Mouse (Mus musculus): ENCODE measurements around the gene Lrrc3c. TPM values are rescaled to one million over a fixed set of nuclear protein-coding genes. Genes with fewer than 3 reads are reported as not detected.
"Not testable (repeated sequence)": the region's sequence is repeated elsewhere in the genome, so short reads cannot be mapped to it uniquely, and the experiment has no call there.

Gene Lrrc3c
- total RNA-seq, 2 experiments from 2014 or later = not detected

- no peak for DNase-seq
These were observed 30.6 kb downstream of the Lrrc3c start for GRCm38 (mm10) chr11:98628706-98629105.

GRCm38 (mm10) chr11:98630646-98631045 lies 32.6 kb downstream of the Lrrc3c start:
- DNase-seq = no peak

GRCm38 (mm10) chr11:98635312-98635970 lies 37.4 kb downstream of the Lrrc3c start:
- DNase-seq = not testable (repeated sequence)

- no peak for DNase-seq
These were observed 39.4 kb downstream of the Lrrc3c start for GRCm38 (mm10) chr11:98637501-98637900.

- DNase-seq = no peak
These were observed 42.0 kb downstream of the Lrrc3c start for GRCm38 (mm10) chr11:98640091-98640490.

GRCm38 (mm10) chr11:98644757-98645156 lies 46.7 kb downstream of the Lrrc3c start:
- no peak for DNase-seq

- no peak for DNase-seq
These were observed 47.9 kb downstream of the Lrrc3c start for GRCm38 (mm10) chr11:98645946-98646345.

GRCm38 (mm10) chr11:98646459-98646858 lies 48.4 kb downstream of the Lrrc3c start, which contains the start of gene Gsdma2:
TSS of gene Gsdma2 (plus strand) at chr11:98646759.
- no peak for DNase-seq

Other genes with a start within 250 kb of the Lrrc3c start
- gene Ppp1r1b, start 249.9 kb upstream of the Lrrc3c start, total RNA-seq (2021) = under 1 TPM; 0.35 to 0.70 TPM
- gene Stard3, start 239.9 kb upstream of the Lrrc3c start, total RNA-seq (2021) = 10 to 100 TPM; 11.4 to 12.1 TPM
- gene Tcap, start 214.5 kb upstream of the Lrrc3c start, total RNA-seq (2021) = 100 to 1,000 TPM; 585 to 712 TPM
- gene Pnmt, start 211.8 kb upstream of the Lrrc3c start, total RNA-seq (2021) = under 1 TPM; 0.28 to 0.77 TPM
- 1 to 10 TPM; 3.2 to 3.5 TPM for gene Pgap3, start 197.8 kb upstream of the Lrrc3c start, total RNA-seq (2021)
- gene Erbb2, start 185.8 kb upstream of the Lrrc3c start, total RNA-seq (2021) = 1 to 10 TPM; 7.2 to 8.7 TPM
- 10 to 100 TPM; 28.0 to 31.6 TPM for gene Mien1, start 159.3 kb upstream of the Lrrc3c start, total RNA-seq (2021)
- gene Grb7, start 151.9 kb upstream of the Lrrc3c start, total RNA-seq (2021) = under 1 TPM; 0.09 to 0.18 TPM
- gene Ikzf3, start 52.3 kb upstream of the Lrrc3c start, total RNA-seq (2021) = under 1 TPM; 0.09 to 0.93 TPM
- gene Zpbp2, start 47.2 kb upstream of the Lrrc3c start, total RNA-seq (2021) = not detected
- 10 to 100 TPM; 20.4 to 23.1 TPM for gene Ormdl3, start 10.9 kb upstream of the Lrrc3c start, total RNA-seq (2021)
- 10 to 100 TPM in 1 of 2 experiments, 1 to 10 TPM in 1; 8.2 to 10.3 TPM for gene Gm12355, start 27.4 kb downstream of the Lrrc3c start, total RNA-seq (2021)
- under 1 TPM; 0.45 to 0.47 TPM for gene Gsdma3, start 28.1 kb downstream of the Lrrc3c start, total RNA-seq (2021)
- not detected for gene Gsdma2, start 48.5 kb downstream of the Lrrc3c start, total RNA-seq (2021)
- not detected for gene Gsdma, start 66.1 kb downstream of the Lrrc3c start, total RNA-seq (2021)
- gene Psmd3, start 84.3 kb downstream of the Lrrc3c start, total RNA-seq (2021) = 100 to 1,000 TPM; 112 to 113 TPM
- gene Csf3, start 103.0 kb downstream of the Lrrc3c start, total RNA-seq (2021) = not detected
- gene Med24, start 131.1 kb downstream of the Lrrc3c start, total RNA-seq (2021) = 10 to 100 TPM; 47.8 to 52.5 TPM
- gene Thra, start 142.3 kb downstream of the Lrrc3c start, total RNA-seq (2021) = 100 to 1,000 TPM; 149 to 169 TPM
- gene Nr1d1, start 177.0 kb downstream of the Lrrc3c start, total RNA-seq (2021) = 10 to 100 TPM; 42.4 to 58.7 TPM
- gene Msl1, start 197.2 kb downstream of the Lrrc3c start, total RNA-seq (2021) = 10 to 100 TPM; 62.6 to 74.1 TPM
- gene Casc3, start 206.6 kb downstream of the Lrrc3c start, total RNA-seq (2021) = 10 to 100 TPM; 19.1 to 26.2 TPM
- gene Rapgefl1, start 238.5 kb downstream of the Lrrc3c start, total RNA-seq (2021) = 1 to 10 TPM; 1.9 to 2.6 TPM

Measured in gastrocnemius, postnatal 10 days (tissue).